Mouse (Mus musculus): ENCODE measurements around the gene Ywhae. TPM values are rescaled to one million over a fixed set of nuclear protein-coding genes. Genes with fewer than 3 reads are reported as not detected.
"Not testable (repeated sequence)": the region's sequence is repeated elsewhere in the genome, so short reads cannot be mapped to it uniquely, and the experiment has no call there.

Gene Ywhae
- polyA plus RNA-seq, 1 experiment from 2014 or later: 1,417 TPM

- H3K4me1 ChIP-seq: no peaks in the 10 kb centered on the region
- WGBS: 83% methylated on average over 1 of the region's 1 CpGs
- ATAC-seq (replicated peaks): no peak
- no peaks in the 10 kb centered on the region for H3K36me3 ChIP-seq
- no peak overlapping the region for H3K4me2 ChIP-seq (replicated peaks)
- no peak overlapping the region for H3K4me3 ChIP-seq
- H3K9ac ChIP-seq (replicated peaks): no peak overlapping the region
- no peak overlapping the region for H3K27ac ChIP-seq (replicated peaks)
- H3K9me3 ChIP-seq: no peaks in the 10 kb centered on the region
- H3K27me3 ChIP-seq: no peaks in the 10 kb centered on the region
These were observed 18.7 kb upstream of the Ywhae start for GRCm38 (mm10) chr11:75713949-75714348.

GRCm38 (mm10) chr11:75715556-75715955, 17.1 kb upstream of the Ywhae start:
- Histone ChIP-seq H3K9ac (replicated peaks) (no peak overlapping the region), H3K4me1 (no peaks in the 10 kb centered on the region), H3K4me3 (no peak overlapping the region), H3K27ac (replicated peaks) (no peak overlapping the region), H3K27me3 (no peaks in the 10 kb centered on the region), H3K36me3 (no peaks in the 10 kb centered on the region), H3K4me2 (replicated peaks) (no peak overlapping the region), H3K9me3 (no peaks in the 10 kb centered on the region)
- no peak for ATAC-seq (replicated peaks)
- WGBS: 20% methylated on average over 12 of the region's 12 CpGs

- H3K36me3 ChIP-seq: no peaks in the 10 kb centered on the region
- H3K4me3 ChIP-seq: no peak overlapping the region
- H3K9ac ChIP-seq (replicated peaks): no peak overlapping the region
- ATAC-seq (replicated peaks): no peak
- H3K4me2 ChIP-seq (replicated peaks): no peak overlapping the region
- H3K4me1 ChIP-seq: no peaks in the 10 kb centered on the region
- H3K27me3 ChIP-seq: no peaks in the 10 kb centered on the region
- no peak overlapping the region for H3K27ac ChIP-seq (replicated peaks)
- 79% methylated on average over 8 of the region's 8 CpGs for WGBS
- H3K9me3 ChIP-seq: no peaks in the 10 kb centered on the region
These were observed 15.9 kb upstream of the Ywhae start for GRCm38 (mm10) chr11:75716661-75717325.

GRCm38 (mm10) chr11:75722339-75722738, 10.3 kb upstream of the Ywhae start:
- H3K9ac ChIP-seq (replicated peaks): no peak overlapping the region
- H3K4me3 ChIP-seq: no peak overlapping the region
- H3K9me3 ChIP-seq: no peaks in the 10 kb centered on the region
- no peaks in the 10 kb centered on the region for H3K4me1 ChIP-seq
- no peaks in the 10 kb centered on the region for H3K27me3 ChIP-seq
- H3K27ac ChIP-seq (replicated peaks): no peak overlapping the region
- 57% methylated on average over 4 of the region's 4 CpGs for WGBS
- ATAC-seq (replicated peaks): no peak
- no peak overlapping the region for H3K4me2 ChIP-seq (replicated peaks)
- H3K36me3 ChIP-seq: no peaks in the 10 kb centered on the region

- Histone ChIP-seq H3K27me3 (no peaks in the 10 kb centered on the region), H3K9me3 (no peaks in the 10 kb centered on the region), H3K27ac (replicated peaks) (no peak overlapping the region), H3K36me3 (no peaks in the 10 kb centered on the region), H3K4me3 (no peak overlapping the region), H3K4me2 (replicated peaks) (no peak overlapping the region), H3K4me1 (peaks cover 11% of the 10 kb centered on the region), H3K9ac (replicated peaks) (no peak overlapping the region)
- 74% methylated on average over 2 of the region's 2 CpGs for WGBS
- no peak for ATAC-seq (replicated peaks)
These were observed 5.5 kb upstream of the Ywhae start for GRCm38 (mm10) chr11:75727168-75727567.

- not testable (repeated sequence) for H3K27me3 ChIP-seq; H3K4me2 ChIP-seq (replicated peaks); ATAC-seq (replicated peaks); H3K9me3 ChIP-seq; H3K4me3 ChIP-seq; H3K36me3 ChIP-seq; H3K27ac ChIP-seq (replicated peaks); H3K9ac ChIP-seq (replicated peaks)
- peaks cover 14% of the 10 kb centered on the region for H3K4me1 ChIP-seq
- 90% methylated on average over 6 of the region's 6 CpGs for WGBS
These were observed 5.0 kb upstream of the Ywhae start for GRCm38 (mm10) chr11:75727659-75728058.

- Histone ChIP-seq H3K4me2 (replicated peaks) (peak overlapping the region; percentile 55), H3K36me3 (peaks cover 2% of the 10 kb centered on the region; the same call in 1 of the 2 replicates), H3K9me3 (no peaks in the 10 kb centered on the region), H3K27me3 (no peaks in the 10 kb centered on the region), H3K27ac (replicated peaks) (peak overlapping the region; percentile 98), H3K4me3 (peak overlapping the region; percentile 59), H3K9ac (replicated peaks) (peak overlapping the region; percentile 99), H3K4me1 (peaks cover 46% of the 10 kb centered on the region)
- under 1% methylated on average over 51 of the region's 52 CpGs for WGBS
- ATAC-seq (replicated peaks): peak; percentile 70
These were observed 715 bp downstream of the Ywhae start for GRCm38 (mm10) chr11:75733227-75733940.

- no peaks in the 10 kb centered on the region for H3K9me3 ChIP-seq
- peaks cover 11% of the 10 kb centered on the region; the same call in 1 of the 2 replicates for H3K36me3 ChIP-seq
- WGBS: 72% methylated on average over 5 of the region's 5 CpGs
- H3K4me3 ChIP-seq: peak overlapping the region; percentile 59
- peak overlapping the region; percentile 55 for H3K4me2 ChIP-seq (replicated peaks)
- H3K27ac ChIP-seq (replicated peaks): no peak overlapping the region
- no peaks in the 10 kb centered on the region for H3K27me3 ChIP-seq
- H3K9ac ChIP-seq (replicated peaks): no peak overlapping the region
- peaks cover 55% of the 10 kb centered on the region for H3K4me1 ChIP-seq
- ATAC-seq (replicated peaks): no peak
These were observed 3.0 kb downstream of the Ywhae start for GRCm38 (mm10) chr11:75735462-75736252.

- peak overlapping the region; percentile 26 for H3K4me2 ChIP-seq (replicated peaks)
- peaks cover 11% of the 10 kb centered on the region; the same call in 1 of the 2 replicates for H3K36me3 ChIP-seq
- H3K9me3 ChIP-seq: no peaks in the 10 kb centered on the region
- H3K4me1 ChIP-seq: peaks cover 60% of the 10 kb centered on the region
- H3K27ac ChIP-seq (replicated peaks): no peak overlapping the region
- 60% methylated on average over 3 of the region's 3 CpGs for WGBS
- no peak for ATAC-seq (replicated peaks)
- no peak overlapping the region for H3K4me3 ChIP-seq
- H3K27me3 ChIP-seq: no peaks in the 10 kb centered on the region
- no peak overlapping the region for H3K9ac ChIP-seq (replicated peaks)
These were observed 4.3 kb downstream of the Ywhae start for GRCm38 (mm10) chr11:75736978-75737377.

GRCm38 (mm10) chr11:75737806-75738476, 5.3 kb downstream of the Ywhae start:
- no peaks in the 10 kb centered on the region for H3K27me3 ChIP-seq
- no peak overlapping the region for H3K4me3 ChIP-seq
- no peak overlapping the region for H3K27ac ChIP-seq (replicated peaks)
- no peaks in the 10 kb centered on the region for H3K9me3 ChIP-seq
- H3K4me1 ChIP-seq: peaks cover 56% of the 10 kb centered on the region
- no peak for ATAC-seq (replicated peaks)
- H3K9ac ChIP-seq (replicated peaks): no peak overlapping the region
- H3K36me3 ChIP-seq: peaks cover 11% of the 10 kb centered on the region; the same call in 1 of the 2 replicates
- no peak overlapping the region for H3K4me2 ChIP-seq (replicated peaks)
- WGBS: 81% methylated on average over 2 of the region's 2 CpGs

GRCm38 (mm10) chr11:75738477-75738821, 5.8 kb downstream of the Ywhae start:
- no peak overlapping the region for H3K4me2 ChIP-seq (replicated peaks)
- H3K9ac ChIP-seq (replicated peaks): no peak overlapping the region
- H3K4me1 ChIP-seq: peaks cover 56% of the 10 kb centered on the region
- H3K36me3 ChIP-seq: peaks cover 11% of the 10 kb centered on the region; the same call in 1 of the 2 replicates
- 95% methylated on average over 7 of the region's 7 CpGs for WGBS
- no peak overlapping the region for H3K27ac ChIP-seq (replicated peaks)
- no peaks in the 10 kb centered on the region for H3K27me3 ChIP-seq
- H3K9me3 ChIP-seq: no peaks in the 10 kb centered on the region
- ATAC-seq (replicated peaks): no peak
- H3K4me3 ChIP-seq: no peak overlapping the region

GRCm38 (mm10) chr11:75740204-75740603, 7.5 kb downstream of the Ywhae start:
- Histone ChIP-seq H3K4me1 (peaks cover 49% of the 10 kb centered on the region), H3K27me3 (no peaks in the 10 kb centered on the region), H3K9me3 (no peaks in the 10 kb centered on the region), H3K36me3 (peaks cover 11% of the 10 kb centered on the region; the same call in 1 of the 2 replicates), H3K9ac (replicated peaks) (no peak overlapping the region), H3K27ac (replicated peaks) (no peak overlapping the region), H3K4me3 (no peak overlapping the region), H3K4me2 (replicated peaks) (no peak overlapping the region)
- no peak for ATAC-seq (replicated peaks)
- 63% methylated on average over 3 of the region's 3 CpGs for WGBS
